Mouse (Mus musculus): ENCODE data around the gene Gngt1. TPM values are rescaled to one million over a fixed set of nuclear protein-coding genes. Genes with fewer than 3 reads are reported as not detected.

The Gngt1 gene
- polyA plus RNA-seq, 1 experiment from 2014 or later = not detected

GRCm38 (mm10) chr6:4004808-4005207 lies 11.2 kb downstream of the Gngt1 start:
- H3K4me2 ChIP-seq = peak overlapping the region; percentile 69
- H3K36me3 ChIP-seq = no peaks in the 10 kb centered on the region
- no peaks in the 10 kb centered on the region for H3K9me3 ChIP-seq
- peak overlapping the region; percentile 48 for H3K4me3 ChIP-seq (replicated peaks)
- no peak; the same call in 1 of the 2 replicates for ATAC-seq (ENCODE audit: insufficient number of reproducible peaks, insufficient read depth, low FRiP score, low TSS enrichment, low read depth)
- no peak overlapping the region for H3K9ac ChIP-seq (replicated peaks)
- WGBS = 79% methylated on average over 2 of the region's 2 CpGs
- peaks cover 4% of the 10 kb centered on the region; the same call in 1 of the 2 replicates for H3K4me1 ChIP-seq (replicated peaks)
- H3K27me3 ChIP-seq = no peaks in the 10 kb centered on the region
- H3K27ac ChIP-seq = no peak overlapping the region

- WGBS = 60% methylated on average over 2 of the region's 2 CpGs
- no peak for ATAC-seq (ENCODE audit: insufficient number of reproducible peaks, insufficient read depth, low FRiP score, low TSS enrichment, low read depth)
- no peak overlapping the region for H3K9ac ChIP-seq (replicated peaks)
- H3K4me1 ChIP-seq (replicated peaks) = peaks cover 4% of the 10 kb centered on the region; the same call in 1 of the 2 replicates
- no peaks in the 10 kb centered on the region for H3K27me3 ChIP-seq
- no peaks in the 10 kb centered on the region for H3K36me3 ChIP-seq
- H3K4me3 ChIP-seq (replicated peaks) = no peak overlapping the region
- H3K4me2 ChIP-seq = no peak overlapping the region
- no peak overlapping the region for H3K27ac ChIP-seq
- no peaks in the 10 kb centered on the region for H3K9me3 ChIP-seq
These were observed 15.0 kb downstream of the Gngt1 start for GRCm38 (mm10) chr6:4008501-4009040.

- no peaks in the 10 kb centered on the region for H3K9me3 ChIP-seq
- no peaks in the 10 kb centered on the region for H3K27me3 ChIP-seq
- no peaks in the 10 kb centered on the region for H3K36me3 ChIP-seq
- H3K4me3 ChIP-seq (replicated peaks) = no peak overlapping the region
- no peak overlapping the region for H3K27ac ChIP-seq
- 0 out of 2 replicates have a peak, but pooled peaks cover 4% of the 10 kb centered on the region for H3K4me1 ChIP-seq (replicated peaks)
- no peak overlapping the region for H3K4me2 ChIP-seq
- H3K9ac ChIP-seq (replicated peaks) = no peak overlapping the region
- no peak for ATAC-seq (ENCODE audit: insufficient number of reproducible peaks, insufficient read depth, low FRiP score, low TSS enrichment, low read depth)
These were observed 16.0 kb downstream of the Gngt1 start for GRCm38 (mm10) chr6:4009548-4009947.

GRCm38 (mm10) chr6:4022645-4023044 lies 29.1 kb downstream of the Gngt1 start:
- 63% methylated on average over 1 of the region's 1 CpGs for WGBS
- ATAC-seq (ENCODE audit: insufficient number of reproducible peaks, insufficient read depth, low FRiP score, low TSS enrichment, low read depth) = no peak
- Histone ChIP-seq H3K27me3 (no peaks in the 10 kb centered on the region), H3K4me3 (replicated peaks) (no peak overlapping the region), H3K36me3 (no peaks in the 10 kb centered on the region), H3K4me1 (replicated peaks) (no peaks in the 10 kb centered on the region), H3K9me3 (no peaks in the 10 kb centered on the region), H3K27ac (no peak overlapping the region), H3K9ac (replicated peaks) (no peak overlapping the region), H3K4me2 (no peak overlapping the region)

GRCm38 (mm10) chr6:4026367-4026766 lies 32.8 kb downstream of the Gngt1 start:
- 61% methylated on average over 2 of the region's 2 CpGs for WGBS

GRCm38 (mm10) chr6:4030956-4031355 lies 37.4 kb downstream of the Gngt1 start:
- H3K27me3 ChIP-seq = no peaks in the 10 kb centered on the region
- H3K4me3 ChIP-seq (replicated peaks) = no peak overlapping the region
- H3K4me1 ChIP-seq (replicated peaks) = no peaks in the 10 kb centered on the region
- H3K36me3 ChIP-seq = no peaks in the 10 kb centered on the region
- 71% methylated on average over 3 of the region's 3 CpGs for WGBS
- ATAC-seq (ENCODE audit: insufficient number of reproducible peaks, insufficient read depth, low FRiP score, low TSS enrichment, low read depth) = no peak
- H3K9ac ChIP-seq (replicated peaks) = no peak overlapping the region
- H3K4me2 ChIP-seq = no peak overlapping the region
- no peaks in the 10 kb centered on the region for H3K9me3 ChIP-seq
- no peak overlapping the region for H3K27ac ChIP-seq

More at GRCm38 (mm10) chr6:4026367-4026766, 32.8 kb downstream of the Gngt1 start:
- H3K4me3 ChIP-seq (replicated peaks) = no peak overlapping the region
- no peak overlapping the region for H3K27ac ChIP-seq
- H3K4me2 ChIP-seq = no peak overlapping the region
- no peak overlapping the region for H3K9ac ChIP-seq (replicated peaks)
- no peaks in the 10 kb centered on the region for H3K36me3 ChIP-seq
- no peaks in the 10 kb centered on the region for H3K9me3 ChIP-seq
- no peaks in the 10 kb centered on the region for H3K27me3 ChIP-seq
- H3K4me1 ChIP-seq (replicated peaks) = no peaks in the 10 kb centered on the region
- no peak for ATAC-seq (ENCODE audit: insufficient number of reproducible peaks, insufficient read depth, low FRiP score, low TSS enrichment, low read depth)

GRCm38 (mm10) chr6:4041821-4042220 lies 48.2 kb downstream of the Gngt1 start:
- Histone ChIP-seq H3K36me3 (no peaks in the 10 kb centered on the region), H3K4me1 (replicated peaks) (no peaks in the 10 kb centered on the region), H3K27ac (no peak overlapping the region), H3K4me3 (replicated peaks) (no peak overlapping the region), H3K9me3 (no peaks in the 10 kb centered on the region), H3K27me3 (no peaks in the 10 kb centered on the region), H3K4me2 (no peak overlapping the region), H3K9ac (replicated peaks) (no peak overlapping the region)
- ATAC-seq (ENCODE audit: insufficient number of reproducible peaks, insufficient read depth, low FRiP score, low TSS enrichment, low read depth) = no peak
- 89% methylated on average over 1 of the region's 1 CpGs for WGBS

Other genes with a start within 250 kb of the Gngt1 start
- gene Calcr, start 229.1 kb upstream of the Gngt1 start, polyA plus RNA-seq (2016; fragmentation: Nextera tagmentation; extraction: Ambion mirVana) = 0.08 and 0.19 TPM in 2 replicates
- gene Tfpi2, start 4.9 kb upstream of the Gngt1 start, polyA plus RNA-seq (2016; fragmentation: Nextera tagmentation; extraction: Ambion mirVana) = 0.86 and 0.97 TPM in 2 replicates
- 61.9 and 64.6 TPM in 2 replicates for gene Gng11, start 10.1 kb downstream of the Gngt1 start, polyA plus RNA-seq (2016; fragmentation: Nextera tagmentation; extraction: Ambion mirVana)
- 72.0 and 76.9 TPM in 2 replicates for gene Bet1, start 93.2 kb downstream of the Gngt1 start, polyA plus RNA-seq (2016; fragmentation: Nextera tagmentation; extraction: Ambion mirVana)